Mouse (Mus musculus): ENCODE data around the gene Cks2.

DNA sequence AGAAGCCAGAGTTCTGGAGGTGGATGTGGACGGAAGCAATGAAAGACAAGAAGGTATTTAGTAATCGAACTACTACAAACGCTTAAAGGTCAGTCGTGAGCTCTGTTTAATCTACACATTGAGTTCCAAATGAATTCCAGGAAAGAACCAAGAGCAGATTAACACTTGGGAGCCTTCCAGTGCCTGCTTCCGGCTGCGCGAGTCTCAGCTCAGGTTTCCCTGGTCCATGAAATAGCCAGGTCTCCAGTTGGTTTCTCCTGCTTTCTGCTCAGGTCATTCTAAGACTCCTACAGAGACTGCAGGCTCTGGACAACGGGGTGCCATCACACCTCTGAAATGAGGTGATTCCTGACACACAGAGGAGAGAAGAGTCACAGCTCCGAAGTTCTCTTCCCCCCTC is 34.0 kb upstream of the Cks2 start:
- TF ChIP-seq CTCF (conservative IDR thresholded peaks at IDR 0.05; ENCODE audit: insufficient read depth, insufficient read length, low read depth, low read length) (no peak), POLR2A (IDR thresholded peaks at IDR 0.05; ENCODE audit: low read depth, low read length) (no peak)

Measured in kidney, adult 2 months (tissue).